Mouse (Mus musculus): ENCODE data around the gene Fut2.

Gene Fut2

GRCm38 (mm10) chr7:45666161-45666560 lies at the start of gene Fut2:
Gene Fut2, minus strand, starts transcription at chr7:45666394.
- DNase-seq (ENCODE audit: low read depth, low spot score) = no peak

- DNase-seq (ENCODE audit: low read depth, low spot score) = peak; percentile 99
These were observed 49.0 kb upstream of the Fut2 start, which contains the start of gene Rpl18 for GRCm38 (mm10) chr7:45715090-45715708. Gene Rpl18, plus strand, starts transcription at chr7:45715457.

GRCm38 (mm10) chr7:45714630-45715089 lies 48.5 kb upstream of the Fut2 start:
- DNase-seq (ENCODE audit: low read depth, low spot score) = no peak

- DNase-seq (ENCODE audit: low read depth, low spot score) = no peak
These were observed 47.8 kb upstream of the Fut2 start for GRCm38 (mm10) chr7:45713881-45714520.

- DNase-seq (ENCODE audit: low read depth, low spot score) = no peak
These were observed 47.2 kb upstream of the Fut2 start for GRCm38 (mm10) chr7:45713396-45713795.

GRCm38 (mm10) chr7:45712022-45712757 lies 46.0 kb upstream of the Fut2 start:
- no peak for DNase-seq (ENCODE audit: low read depth, low spot score)

- no peak for DNase-seq (ENCODE audit: low read depth, low spot score)
These were observed 45.3 kb upstream of the Fut2 start for GRCm38 (mm10) chr7:45711316-45712021.

DNA sequence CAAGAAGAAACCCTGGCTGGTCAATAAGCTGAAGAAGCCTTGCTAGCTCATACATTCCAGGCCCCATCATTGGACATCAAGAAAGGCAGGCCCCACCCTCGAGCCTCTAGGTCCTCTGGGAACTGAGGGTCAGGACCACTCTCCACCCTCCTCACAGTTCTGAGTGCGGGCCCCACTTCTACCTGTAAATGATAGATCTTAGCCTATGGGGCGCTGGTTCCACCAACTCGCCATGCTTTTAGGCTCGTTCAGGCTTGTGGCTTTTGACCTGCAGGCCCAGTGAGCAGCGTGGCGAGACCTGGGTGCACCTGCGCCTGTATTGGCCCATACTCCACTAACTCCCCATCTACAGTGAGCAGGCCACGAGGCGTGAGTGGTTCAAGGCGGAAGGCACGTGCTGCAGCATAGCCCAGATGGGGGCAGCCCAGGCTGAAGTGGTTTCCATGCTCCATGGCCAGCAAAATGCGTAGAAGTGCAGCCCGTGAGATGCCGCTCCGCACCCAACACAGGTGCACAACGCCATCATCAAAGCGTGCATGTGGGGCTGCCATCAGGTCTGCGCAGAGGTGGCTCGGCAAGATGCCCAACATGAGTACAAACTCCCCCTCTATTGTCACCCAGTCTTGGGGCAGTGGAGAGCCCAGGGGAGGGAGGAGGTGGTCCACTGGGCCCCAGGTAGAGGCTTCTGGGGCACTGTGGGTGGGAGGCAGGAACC lies 44.4 kb upstream of the Fut2 start:
- no peak for DNase-seq (ENCODE audit: low read depth, low spot score)

DNA sequence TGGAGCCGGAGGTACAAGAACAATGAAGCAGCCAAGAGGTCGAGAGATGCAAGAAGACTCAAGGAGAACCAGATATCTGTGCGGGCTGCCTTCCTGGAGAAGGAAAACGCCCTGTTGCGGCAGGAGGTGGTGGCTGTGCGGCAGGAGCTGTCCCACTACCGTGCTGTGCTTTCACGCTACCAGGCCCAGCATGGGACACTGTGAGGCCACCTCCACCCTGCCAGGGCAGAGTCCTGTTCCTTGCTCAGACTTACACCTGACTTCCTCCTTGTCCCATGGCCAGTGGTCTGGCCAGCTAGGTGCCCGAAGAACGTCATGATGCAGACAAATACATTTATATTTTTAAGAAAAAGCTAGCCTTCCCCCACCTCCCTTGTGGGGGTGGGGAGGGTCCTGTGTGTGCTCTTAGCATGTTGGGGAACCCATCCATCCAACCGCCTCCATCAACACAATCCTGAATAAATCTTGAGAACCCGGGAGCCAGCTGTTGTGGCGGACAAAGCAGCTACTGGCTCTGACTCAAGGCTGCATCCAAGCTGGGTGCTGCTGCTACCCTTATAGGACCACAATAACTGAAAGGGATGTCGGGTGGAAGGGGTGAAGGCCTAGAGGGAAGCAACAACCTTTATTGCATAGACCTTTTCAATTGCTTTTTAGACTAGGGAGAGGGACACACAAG lies 43.6 kb upstream of the Fut2 start:
- DNase-seq (ENCODE audit: low read depth, low spot score) = no peak

DNA sequence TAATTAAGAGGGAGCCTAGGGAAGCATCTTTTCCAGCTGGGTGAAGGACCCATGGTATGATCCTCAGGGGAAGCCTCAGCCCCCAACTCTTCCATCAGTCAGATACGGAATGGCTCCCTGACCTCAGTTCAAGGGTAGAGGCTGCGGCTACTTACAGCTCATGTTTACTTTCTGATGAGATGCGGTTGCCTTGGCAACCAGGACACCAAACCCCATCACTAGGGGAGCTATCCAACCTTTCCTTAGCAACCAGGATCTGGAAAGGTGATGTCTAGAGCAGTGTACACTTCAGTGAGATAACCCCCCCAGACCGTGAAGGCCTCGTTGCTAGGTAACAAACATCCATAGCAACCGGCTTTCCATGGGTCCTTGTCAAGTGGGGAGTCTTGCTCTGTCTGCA lies 42.8 kb upstream of the Fut2 start:
- DNase-seq (ENCODE audit: low read depth, low spot score) = peak; percentile 77

- DNase-seq (ENCODE audit: low read depth, low spot score) = no peak
These were observed 42.1 kb upstream of the Fut2 start for GRCm38 (mm10) chr7:45708221-45708761.

DNA sequence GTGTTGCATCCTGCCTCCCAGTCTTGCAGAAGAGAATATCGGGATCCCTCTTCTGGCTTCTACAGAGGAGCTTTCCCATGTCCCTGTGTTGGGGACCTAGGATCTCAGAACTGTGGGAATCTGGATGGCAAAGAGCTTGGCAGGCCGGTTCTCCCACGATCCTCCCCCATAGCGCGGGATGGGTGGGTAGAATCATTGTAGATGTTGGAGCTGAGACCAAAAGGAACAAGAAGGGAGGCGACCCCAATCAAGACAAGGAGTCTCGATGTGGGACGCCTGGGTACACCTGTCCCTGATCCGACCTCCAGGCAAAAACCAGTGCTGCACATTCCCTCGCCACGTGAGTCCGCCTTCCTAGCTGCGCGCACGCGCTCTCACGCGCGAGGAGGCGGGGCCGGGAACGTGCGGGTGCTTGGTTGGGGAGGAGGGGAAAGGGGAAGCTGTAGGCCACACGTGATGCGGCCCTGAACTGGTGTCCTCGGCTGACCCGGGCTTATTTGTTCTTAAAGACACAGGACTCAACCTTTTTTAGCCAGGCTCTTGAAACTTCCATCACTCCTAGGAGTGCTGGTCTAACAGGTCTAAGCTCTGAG lies 41.3 kb upstream of the Fut2 start:
- peak; percentile 98 for DNase-seq (ENCODE audit: low read depth, low spot score)

DNA sequence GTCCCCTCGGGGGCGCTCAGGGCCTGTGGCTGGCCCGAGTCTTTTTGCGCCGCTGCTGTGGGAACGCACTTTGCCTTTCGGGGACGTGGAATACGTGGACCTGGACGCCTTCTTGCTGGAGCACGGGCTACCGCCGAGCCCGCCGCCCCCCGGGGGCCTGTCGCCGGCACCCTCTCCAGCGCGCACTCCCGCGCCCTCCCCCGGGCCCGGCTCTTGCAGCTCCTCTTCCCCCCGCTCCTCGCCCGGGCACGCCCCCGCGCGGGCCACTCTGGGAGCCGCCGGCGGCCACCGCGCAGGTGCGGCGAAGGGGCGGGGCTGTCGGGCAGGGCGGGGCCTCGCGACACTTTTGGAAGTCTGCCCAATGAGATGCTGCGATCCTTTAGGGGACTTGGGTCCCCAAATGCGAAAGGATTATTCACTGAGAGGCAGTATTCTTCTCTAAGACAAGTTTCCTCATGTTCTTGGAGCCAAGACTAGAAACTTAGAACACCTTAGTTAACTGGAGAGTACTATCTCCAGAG lies 40.6 kb upstream of the Fut2 start:
- peak; percentile 92 for DNase-seq (ENCODE audit: low read depth, low spot score)

GRCm38 (mm10) chr7:45705873-45706281 lies 39.7 kb upstream of the Fut2 start:
- DNase-seq (ENCODE audit: low read depth, low spot score) = peak; percentile 91

DNA sequence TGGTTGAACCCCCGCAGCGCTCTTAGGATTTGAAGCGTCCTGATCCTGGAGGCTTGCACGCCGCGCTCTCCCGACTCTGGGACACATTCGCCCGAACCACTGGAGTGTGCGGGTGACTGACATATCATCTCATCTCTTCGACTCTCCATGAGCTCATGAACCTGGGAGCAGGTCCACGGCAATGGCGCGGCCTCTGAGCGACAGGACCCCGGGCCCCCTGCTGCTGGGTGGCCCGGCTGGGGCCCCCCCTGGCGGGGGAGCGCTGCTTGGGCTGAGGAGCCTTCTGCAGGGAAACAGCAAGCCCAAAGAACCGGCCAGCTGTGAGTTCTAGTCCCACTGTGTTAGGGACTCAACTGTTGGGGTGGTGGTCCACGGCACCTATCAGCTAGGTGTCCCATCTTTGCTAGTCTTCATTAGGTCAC lies 39.3 kb upstream of the Fut2 start:
- no peak for DNase-seq (ENCODE audit: low read depth, low spot score)

- peak; percentile 100 for DNase-seq (ENCODE audit: low read depth, low spot score)
These were observed 38.7 kb upstream of the Fut2 start, which contains the start of gene Dbp for GRCm38 (mm10) chr7:45704730-45705442. Gene Dbp, plus strand, starts transcription at chr7:45705088.

DNA sequence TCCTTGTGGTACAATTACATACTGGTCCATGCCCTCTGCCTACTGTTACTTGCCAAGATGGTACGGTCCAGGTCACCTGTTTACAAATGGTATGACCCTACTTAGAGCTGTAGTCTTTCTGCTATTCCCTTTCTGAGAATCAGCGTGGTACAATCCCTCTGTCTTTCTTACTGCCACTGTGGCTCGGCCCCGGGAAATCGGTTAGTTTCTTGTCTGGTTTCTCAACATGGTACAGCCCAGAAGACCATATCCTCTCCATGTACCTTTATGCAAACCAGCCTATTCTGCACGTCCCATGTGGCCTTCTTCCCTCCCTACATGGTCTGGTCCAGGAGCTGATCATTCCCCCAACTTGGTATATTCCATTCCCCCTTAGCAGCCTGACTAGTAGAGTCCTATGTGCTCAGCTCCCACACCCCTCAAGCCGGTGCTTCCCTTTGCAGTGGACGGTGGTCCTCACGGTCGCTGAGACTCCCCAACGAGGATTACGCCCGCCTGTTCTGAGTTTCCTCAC lies 37.9 kb upstream of the Fut2 start:
- DNase-seq (ENCODE audit: low read depth, low spot score) = peak; percentile 97

DNA sequence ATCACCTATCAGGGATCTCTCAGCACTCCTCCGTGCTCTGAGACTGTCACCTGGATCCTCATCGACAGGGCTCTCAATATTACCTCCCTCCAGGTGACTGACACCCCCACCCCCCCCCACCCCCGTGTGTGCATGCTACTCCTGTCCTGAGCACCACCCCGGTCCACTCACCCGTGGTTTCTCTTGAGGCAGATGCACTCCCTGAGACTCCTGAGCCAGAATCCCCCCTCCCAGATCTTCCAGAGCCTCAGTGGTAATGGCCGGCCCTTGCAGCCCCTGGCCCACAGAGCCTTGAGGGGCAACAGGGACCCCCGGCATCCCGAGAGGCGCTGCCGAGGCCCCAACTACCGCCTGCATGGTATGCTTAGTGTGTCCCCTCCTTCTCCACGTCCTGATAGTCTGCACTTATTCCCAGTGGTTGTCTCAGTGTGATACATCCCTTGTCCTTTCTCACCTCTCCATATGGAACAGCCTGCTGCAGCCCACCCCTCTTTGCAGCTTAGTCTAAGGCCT lies 37.4 kb upstream of the Fut2 start:
- DNase-seq (ENCODE audit: low read depth, low spot score) = no peak
